Mouse (Mus musculus): ENCODE data around the gene Gtpbp8.

The Gtpbp8 gene

GRCm38 (mm10) chr16:44724847-44725246 lies 21.3 kb downstream of the Gtpbp8 start:
- no peak for DNase-seq

- peak; percentile 90 for DNase-seq
These were observed 21.9 kb downstream of the Gtpbp8 start, which contains the start of gene Nepro for GRCm38 (mm10) chr16:44724083-44724787. Gene Nepro, plus strand, starts transcription at chr16:44724301.

GRCm38 (mm10) chr16:44722666-44723065 lies 23.5 kb downstream of the Gtpbp8 start:
- no peak for DNase-seq

- no peak for DNase-seq
These were observed 25.6 kb downstream of the Gtpbp8 start for GRCm38 (mm10) chr16:44720518-44720917.

GRCm38 (mm10) chr16:44719349-44719748 lies 26.8 kb downstream of the Gtpbp8 start:
- DNase-seq, result no peak

GRCm38 (mm10) chr16:44717838-44718237 lies 28.3 kb downstream of the Gtpbp8 start:
- no peak for DNase-seq

- no peak for DNase-seq
These were observed 29.0 kb downstream of the Gtpbp8 start for GRCm38 (mm10) chr16:44717141-44717634.

GRCm38 (mm10) chr16:44716305-44717140 lies 29.6 kb downstream of the Gtpbp8 start:
- DNase-seq, result no peak

- DNase-seq, result no peak
These were observed 42.7 kb downstream of the Gtpbp8 start for GRCm38 (mm10) chr16:44703458-44703857.

GRCm38 (mm10) chr16:44702272-44702671 lies 43.9 kb downstream of the Gtpbp8 start:
- no peak for DNase-seq

GRCm38 (mm10) chr16:44701155-44701554 lies 45.0 kb downstream of the Gtpbp8 start:
- no peak for DNase-seq

GRCm38 (mm10) chr16:44697473-44698205 lies 48.5 kb downstream of the Gtpbp8 start:
- DNase-seq, result no peak

- no peak for DNase-seq
These were observed 50.1 kb downstream of the Gtpbp8 start for GRCm38 (mm10) chr16:44695859-44696620.

GRCm38 (mm10) chr16:44695214-44695858 lies 50.8 kb downstream of the Gtpbp8 start:
- no peak for DNase-seq

- no peak for DNase-seq
These were observed 52.5 kb downstream of the Gtpbp8 start for GRCm38 (mm10) chr16:44693695-44694094.

- no peak for DNase-seq
These were observed 53.6 kb downstream of the Gtpbp8 start for GRCm38 (mm10) chr16:44692541-44692940.

GRCm38 (mm10) chr16:44691561-44692141 lies 54.5 kb downstream of the Gtpbp8 start:
- peak; percentile 54 for DNase-seq

- DNase-seq, result no peak
These were observed 55.1 kb downstream of the Gtpbp8 start for GRCm38 (mm10) chr16:44691066-44691465.

- no peak for DNase-seq
These were observed 55.7 kb downstream of the Gtpbp8 start for GRCm38 (mm10) chr16:44690501-44690900.

- no peak for DNase-seq
These were observed 57.7 kb downstream of the Gtpbp8 start for GRCm38 (mm10) chr16:44688507-44688906.

- DNase-seq, result peak; percentile 15
These were observed 58.3 kb downstream of the Gtpbp8 start for GRCm38 (mm10) chr16:44687719-44688420.
